Mouse (Mus musculus): ENCODE results near the gene Rdh1. TPM values are rescaled to one million over a fixed set of nuclear protein-coding genes. Genes with fewer than 3 reads are reported as not detected.
"Not testable (repeated sequence)": the region's sequence is repeated elsewhere in the genome, so short reads cannot be mapped to it uniquely, and the experiment has no call there.

Gene Rdh1
- polyA plus RNA-seq, 1 experiment from 2014 or later: 0.04 TPM

GRCm38 (mm10) chr10:127801612-127802011 lies 42.1 kb downstream of the Rdh1 start:
- Histone ChIP-seq H3K27me3 (ENCODE audit: insufficient read depth, low read length) (no peaks in the 10 kb centered on the region), H3K4me1 (ENCODE audit: insufficient read depth) (no peaks in the 10 kb centered on the region), H3K9ac (no peak overlapping the region), H3K4me3 (ENCODE audit: low read depth, low read length) (no peak overlapping the region), H3K36me3 (ENCODE audit: insufficient read depth) (no peaks in the 10 kb centered on the region), H3K9me3 (ENCODE audit: low read depth, low read length) (no peaks in the 10 kb centered on the region), H3K4me2 (no peak overlapping the region), H3K27ac (ENCODE audit: low read depth) (no peak overlapping the region)
- 87% methylated on average over 2 of the region's 2 CpGs for WGBS
- DNase-seq (no peak), ATAC-seq (ENCODE audit: insufficient read depth) (no peak)
- no peak for TF ChIP-seq CTCF (IDR thresholded peaks at IDR 0.05; ENCODE audit: low read depth)

GRCm38 (mm10) chr10:127802236-127802635 lies 42.7 kb downstream of the Rdh1 start:
- Histone ChIP-seq H3K4me3 (ENCODE audit: low read depth, low read length) (no peak overlapping the region), H3K27ac (ENCODE audit: low read depth) (no peak overlapping the region), H3K4me1 (ENCODE audit: insufficient read depth) (no peaks in the 10 kb centered on the region), H3K9ac (no peak overlapping the region), H3K9me3 (ENCODE audit: low read depth, low read length) (no peaks in the 10 kb centered on the region), H3K4me2 (no peak overlapping the region), H3K36me3 (ENCODE audit: insufficient read depth) (no peaks in the 10 kb centered on the region), H3K27me3 (ENCODE audit: insufficient read depth, low read length) (no peaks in the 10 kb centered on the region)
- ATAC-seq (ENCODE audit: insufficient read depth) (no peak), DNase-seq (no peak)
- no peak for TF ChIP-seq CTCF (IDR thresholded peaks at IDR 0.05; ENCODE audit: low read depth)
- WGBS: 71% methylated on average over 5 of the region's 5 CpGs

GRCm38 (mm10) chr10:127804416-127804815 lies 44.9 kb downstream of the Rdh1 start:
- Histone ChIP-seq H3K27me3 (ENCODE audit: insufficient read depth, low read length) (no peaks in the 10 kb centered on the region), H3K4me2 (no peak overlapping the region), H3K9ac (no peak overlapping the region), H3K4me3 (ENCODE audit: low read depth, low read length) (no peak overlapping the region), H3K36me3 (ENCODE audit: insufficient read depth) (no peaks in the 10 kb centered on the region), H3K27ac (ENCODE audit: low read depth) (no peak overlapping the region), H3K9me3 (ENCODE audit: low read depth, low read length) (no peaks in the 10 kb centered on the region), H3K4me1 (ENCODE audit: insufficient read depth) (no peaks in the 10 kb centered on the region)
- DNase-seq (no peak), ATAC-seq (ENCODE audit: insufficient read depth) (no peak)
- WGBS: 57% methylated on average over 7 of the region's 7 CpGs
- no peak for TF ChIP-seq CTCF (IDR thresholded peaks at IDR 0.05; ENCODE audit: low read depth)

DNA sequence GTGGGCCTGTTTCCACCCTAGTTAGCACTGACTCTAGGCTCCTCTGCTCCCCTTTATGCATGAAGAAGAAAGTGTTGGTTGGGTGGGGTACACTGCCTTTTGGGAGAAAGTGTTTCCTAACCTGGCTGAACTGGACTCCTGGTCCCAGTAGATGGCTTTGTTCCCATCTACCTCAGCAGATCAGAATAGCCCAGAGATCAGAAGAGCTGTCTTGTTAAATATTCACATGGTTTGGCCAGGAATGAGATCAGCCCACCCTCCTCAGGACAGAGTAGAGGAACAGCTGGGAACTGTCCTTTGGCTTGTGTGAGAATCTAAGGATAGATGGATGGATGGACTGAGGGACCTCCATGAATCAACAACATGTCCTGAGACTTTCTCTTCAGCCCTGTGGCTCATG lies 56.4 kb downstream of the Rdh1 start:
- H3K27me3 ChIP-seq (ENCODE audit: insufficient read depth, low read length): no peaks in the 10 kb centered on the region
- H3K4me2 ChIP-seq: no peak overlapping the region
- H3K4me3 ChIP-seq (ENCODE audit: low read depth, low read length): no peak overlapping the region
- H3K4me1 ChIP-seq (ENCODE audit: insufficient read depth): no peaks in the 10 kb centered on the region
- TF ChIP-seq CTCF (IDR thresholded peaks at IDR 0.05; ENCODE audit: low read depth): no peak
- H3K9ac ChIP-seq: no peak overlapping the region
- ATAC-seq (ENCODE audit: insufficient read depth) (no peak), DNase-seq (no peak)
- no peak overlapping the region for H3K27ac ChIP-seq (ENCODE audit: low read depth)
- H3K9me3 ChIP-seq (ENCODE audit: low read depth, low read length): no peaks in the 10 kb centered on the region
- no peaks in the 10 kb centered on the region for H3K36me3 ChIP-seq (ENCODE audit: insufficient read depth)

- not testable (repeated sequence) for H3K27ac ChIP-seq (ENCODE audit: low read depth); H3K4me1 ChIP-seq (ENCODE audit: insufficient read depth); H3K9ac ChIP-seq; H3K9me3 ChIP-seq (ENCODE audit: low read depth, low read length); H3K4me2 ChIP-seq; H3K36me3 ChIP-seq (ENCODE audit: insufficient read depth); ATAC-seq (ENCODE audit: insufficient read depth); H3K4me3 ChIP-seq (ENCODE audit: low read depth, low read length); DNase-seq; H3K27me3 ChIP-seq (ENCODE audit: insufficient read depth, low read length)
- WGBS: 59% methylated on average over 4 of the region's 4 CpGs
Measured at GRCm38 (mm10) chr10:127817268-127817910, 57.9 kb downstream of the Rdh1 start.

Other genes with a start within 250 kb of the Rdh1 start
- 36.4 and 44.9 TPM in 2 replicates for gene Ndufa4l2, start 244.8 kb upstream of the Rdh1 start, polyA plus RNA-seq (2014; fragmentation: Nextera tagmentation; extraction: Ambion mirVana)
- gene Shmt2, start 237.3 kb upstream of the Rdh1 start, polyA plus RNA-seq (2014; fragmentation: Nextera tagmentation; extraction: Ambion mirVana): 99.6 and 101 TPM in 2 replicates
- 0.14 and 0.22 TPM in 2 replicates for gene Nxph4, start 225.2 kb upstream of the Rdh1 start, polyA plus RNA-seq (2014; fragmentation: Nextera tagmentation; extraction: Ambion mirVana)
- 68.7 and 73.0 TPM in 2 replicates for gene Lrp1, start 138.6 kb upstream of the Rdh1 start, polyA plus RNA-seq (2014; fragmentation: Nextera tagmentation; extraction: Ambion mirVana)
- 27.8 and 28.1 TPM in 2 replicates for gene Stat6, start 116.7 kb upstream of the Rdh1 start, polyA plus RNA-seq (2014; fragmentation: Nextera tagmentation; extraction: Ambion mirVana)
- 11.2 and 13.2 TPM in 2 replicates for gene Nemp1, start 92.8 kb upstream of the Rdh1 start, polyA plus RNA-seq (2014; fragmentation: Nextera tagmentation; extraction: Ambion mirVana)
- gene Nab2, start 91.2 kb upstream of the Rdh1 start, polyA plus RNA-seq (2014; fragmentation: Nextera tagmentation; extraction: Ambion mirVana): 11.6 and 13.5 TPM in 2 replicates
- gene Myo1a, start 54.6 kb upstream of the Rdh1 start, polyA plus RNA-seq (2014; fragmentation: Nextera tagmentation; extraction: Ambion mirVana): 0.23 and 0.28 TPM in 2 replicates
- gene Tac2, start 35.2 kb upstream of the Rdh1 start, polyA plus RNA-seq (2014; fragmentation: Nextera tagmentation; extraction: Ambion mirVana): not detected in 2 replicates
- 4.2 and 4.4 TPM in 2 replicates for gene Zbtb39, start 20.2 kb upstream of the Rdh1 start, polyA plus RNA-seq (2014; fragmentation: Nextera tagmentation; extraction: Ambion mirVana)
- 2.6 and 3.2 TPM in 2 replicates for gene Gpr182, start 8.0 kb upstream of the Rdh1 start, polyA plus RNA-seq (2014; fragmentation: Nextera tagmentation; extraction: Ambion mirVana)
- not detected in 2 replicates for gene Rdh16f1, start 66 bp downstream of the Rdh1 start, polyA plus RNA-seq (2014; fragmentation: Nextera tagmentation; extraction: Ambion mirVana)
- gene Rdh9, start 16.7 kb downstream of the Rdh1 start, polyA plus RNA-seq (2014; fragmentation: Nextera tagmentation; extraction: Ambion mirVana): 0.34 TPM in 1 of 2 replicates, not detected in the other
- not detected in 2 replicates for gene Rdh16, start 41.4 kb downstream of the Rdh1 start, polyA plus RNA-seq (2014; fragmentation: Nextera tagmentation; extraction: Ambion mirVana)
- not detected in 2 replicates for gene Rdh19, start 90.2 kb downstream of the Rdh1 start, polyA plus RNA-seq (2014; fragmentation: Nextera tagmentation; extraction: Ambion mirVana)
- not detected in 2 replicates for gene Rdh16f2, start 106.8 kb downstream of the Rdh1 start, polyA plus RNA-seq (2014; fragmentation: Nextera tagmentation; extraction: Ambion mirVana)
- gene Rdh7, start 129.1 kb downstream of the Rdh1 start, polyA plus RNA-seq (2014; fragmentation: Nextera tagmentation; extraction: Ambion mirVana): not detected in 2 replicates
- gene Sdr9c7, start 138.8 kb downstream of the Rdh1 start, polyA plus RNA-seq (2014; fragmentation: Nextera tagmentation; extraction: Ambion mirVana): not detected in 2 replicates
- not detected in 2 replicates for gene Hsd17b6, start 247.9 kb downstream of the Rdh1 start, polyA plus RNA-seq (2014; fragmentation: Nextera tagmentation; extraction: Ambion mirVana)